Mouse (Mus musculus) C2C12 (cell line): ENCODE measurements around the gene Vstm2a. TPM values are rescaled to one million over a fixed set of nuclear protein-coding genes. Genes with fewer than 3 reads are reported as not detected.

Experiments used
- H3K27me3 ChIP-seq: one replicate; pipeline ENCODE4 v1.6.1; 2011; ENCODE audit not compliant: control insufficient read depth, insufficient read depth, insufficient read length
- H3K36me3 ChIP-seq: one replicate; pipeline ENCODE4 v1.6.1; 2011; ENCODE audit not compliant: control insufficient read depth, insufficient read depth
- H3K4me3 ChIP-seq: one replicate; pipeline ENCODE4 v1.5.1; 2011; ENCODE audit warnings: mild to moderate bottlenecking, control low read depth; ENCODE audit not compliant: poor library complexity, insufficient read depth, severe bottlenecking
- H3K79me2 ChIP-seq: one replicate; pipeline ENCODE4 v1.6.1; 2011; ENCODE audit not compliant: control insufficient read depth, insufficient read depth
- H3K79me3 ChIP-seq: one replicate; pipeline ENCODE4 v1.6.1; 2011; ENCODE audit warnings: low read depth, control low read depth
- H3ac ChIP-seq: one replicate; pipeline ENCODE3; 2011; ENCODE audit warnings: low read depth; ENCODE audit not compliant: control insufficient read depth, insufficient read length
- CEBPB ChIP-seq: IDR thresholded peaks from one replicate; pipeline ENCODE4 v1.6.1; 2011; ENCODE audit warnings: low read depth, mild to moderate bottlenecking, control low read depth, moderate library complexity
- CTCF ChIP-seq: IDR thresholded peaks from one replicate; pipeline ENCODE4 v1.5.1; 2011; ENCODE audit not compliant: control insufficient read depth, insufficient read depth, insufficient read length
- FOSL1 ChIP-seq: IDR thresholded peaks from one replicate; pipeline ENCODE4 v1.8.0; 2011; ENCODE audit warnings: mild to moderate bottlenecking, low read length; ENCODE audit not compliant: poor library complexity, insufficient read depth, severe bottlenecking
- MAX ChIP-seq: IDR thresholded peaks from one replicate; pipeline ENCODE4 v1.6.1; 2011; ENCODE audit warnings: mild to moderate bottlenecking, control low read depth
- MYOD1 ChIP-seq: IDR thresholded peaks from one replicate; pipeline ENCODE4 v1.6.1; 2011; ENCODE audit warnings: low read depth; ENCODE audit not compliant: control insufficient read depth, insufficient read length
- MYOG ChIP-seq: IDR thresholded peaks from one replicate; pipeline ENCODE4 v1.6.1; 2011; ENCODE audit not compliant: control insufficient read depth, insufficient read length; ENCODE audit errors: extremely low read depth
- USF1 ChIP-seq: IDR thresholded peaks from one replicate; pipeline ENCODE4 v1.6.1; 2011; ENCODE audit warnings: low read depth, mild to moderate bottlenecking, control low read depth, moderate library complexity
- long read RNA-seq, 2 experiments: library from polyadenylated mRNA; unstranded; transcript quantifications; one replicate each; pipeline ENCODE4 v2.0.0; 2019 to 2020
- polyA plus RNA-seq: library from polyadenylated mRNA; unstranded; fragments of >200 nt; fragmentation: generic; extraction: Trizol; gene quantifications from one replicate; pipeline ENCODE4 v1.2.1, GENCODE M21; 2012; ENCODE audit warnings: missing spikeins

Gene Vstm2a
- polyA plus RNA-seq, result not detected
- long read RNA-seq, experiment 1, result 0 reads
- long read RNA-seq, experiment 2, result 0 reads

DNA sequence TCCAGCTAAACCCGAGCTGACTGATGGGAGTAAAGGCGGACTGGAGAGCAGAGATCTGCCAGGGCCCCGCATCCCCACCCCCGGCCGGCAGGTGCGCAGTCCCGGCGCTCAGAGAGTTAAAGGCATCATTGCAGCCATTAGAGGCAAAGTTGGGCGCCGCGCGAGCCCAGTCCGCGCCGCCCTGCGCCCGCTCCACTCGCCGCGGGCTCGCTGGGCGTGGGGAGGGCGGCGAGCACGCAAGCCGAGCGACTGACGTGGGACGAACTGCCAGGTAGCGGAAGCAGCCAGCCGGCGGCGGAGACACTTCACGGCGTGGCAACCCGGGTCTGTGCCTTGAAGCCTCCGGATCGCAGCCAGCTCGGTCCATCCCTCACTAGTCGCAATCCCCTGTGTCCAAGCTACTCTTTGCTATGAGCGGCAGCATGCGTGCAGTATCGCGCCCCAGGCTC lies at the start of gene Vstm2a:
TSS of gene Vstm2a (plus strand) at position 252 of the 449 bp plus-strand sequence.
- Histone ChIP-seq H3K36me3 (no peaks in the 10 kb centered on the region), H3K79me3 (no peaks in the 10 kb centered on the region), H3K4me3 (no peak within 1 kb of the TSS), H3K27me3 (peaks cover 13% of the 10 kb centered on the region), H3K79me2 (no peaks in the 10 kb centered on the region), H3ac (no peak within 1 kb of the TSS)
- TF ChIP-seq FOSL1 (no peak), CTCF (no peak), USF1 (no peak), MAX (no peak), MYOG (no peak), CEBPB (no peak), MYOD1 (no peak)

DNA sequence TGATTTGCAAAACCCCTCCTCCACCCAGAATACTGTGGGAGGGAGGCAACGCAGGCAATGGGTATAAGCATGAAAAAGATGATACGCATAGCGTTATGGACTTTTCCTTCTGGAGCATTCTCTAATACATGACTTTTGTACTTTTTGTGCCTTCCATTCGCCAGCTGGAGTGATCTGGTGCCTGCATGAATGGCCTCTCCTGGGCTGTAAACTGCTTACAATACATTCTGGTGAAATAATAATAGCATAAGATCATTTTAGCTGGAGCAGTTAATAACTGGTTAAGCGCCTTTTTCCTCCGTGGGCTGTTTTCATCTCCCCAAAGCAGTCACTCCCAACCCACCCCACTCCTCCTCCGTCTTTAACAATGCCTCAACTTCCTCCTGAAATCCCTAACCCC lies 513 bp upstream of the Vstm2a start:
- peaks cover 13% of the 10 kb centered on the region for H3K27me3 ChIP-seq
- H3K79me3 ChIP-seq, result no peaks in the 10 kb centered on the region
- no peaks in the 10 kb centered on the region for H3K79me2 ChIP-seq
- H3K4me3 ChIP-seq, result no peak overlapping the region
- no peak for TF ChIP-seq CEBPB
- no peak for TF ChIP-seq MYOG
- no peak for TF ChIP-seq MAX
- TF ChIP-seq CTCF, result no peak
- TF ChIP-seq FOSL1, result no peak
- no peak for TF ChIP-seq USF1
- no peak for TF ChIP-seq MYOD1
- H3ac ChIP-seq, result no peak overlapping the region
- no peaks in the 10 kb centered on the region for H3K36me3 ChIP-seq

DNA sequence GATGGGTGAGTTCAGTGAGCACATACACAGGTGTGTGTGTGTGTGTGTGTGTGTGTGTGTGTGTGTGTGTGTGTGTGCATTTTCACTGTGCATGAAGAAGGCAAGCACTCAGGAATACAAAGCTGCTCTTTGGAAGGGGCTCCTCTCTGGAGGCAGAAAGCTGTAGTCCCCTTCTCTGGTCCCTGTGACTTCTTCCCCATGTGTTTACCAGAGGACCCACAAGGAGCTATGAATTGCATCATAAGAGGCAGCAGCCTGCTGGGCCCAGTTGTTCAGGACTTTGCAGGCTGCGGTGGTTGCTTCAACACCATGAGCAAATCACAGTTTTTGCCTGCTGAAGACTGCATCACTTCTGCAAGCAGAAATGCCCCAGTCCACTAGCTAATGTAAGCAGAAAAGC lies 776 bp downstream of the Vstm2a start:
- H3K36me3 ChIP-seq, result no peaks in the 10 kb centered on the region
- H3K27me3 ChIP-seq, result peaks cover 13% of the 10 kb centered on the region
- H3K79me2 ChIP-seq, result no peaks in the 10 kb centered on the region
- no peaks in the 10 kb centered on the region for H3K79me3 ChIP-seq
- H3K4me3 ChIP-seq, result no peak overlapping the region
- no peak for TF ChIP-seq MYOD1
- TF ChIP-seq MAX, result no peak
- no peak for TF ChIP-seq CEBPB
- TF ChIP-seq USF1, result no peak
- TF ChIP-seq FOSL1, result no peak
- no peak for TF ChIP-seq MYOG
- no peak for TF ChIP-seq CTCF
- no peak overlapping the region for H3ac ChIP-seq

DNA sequence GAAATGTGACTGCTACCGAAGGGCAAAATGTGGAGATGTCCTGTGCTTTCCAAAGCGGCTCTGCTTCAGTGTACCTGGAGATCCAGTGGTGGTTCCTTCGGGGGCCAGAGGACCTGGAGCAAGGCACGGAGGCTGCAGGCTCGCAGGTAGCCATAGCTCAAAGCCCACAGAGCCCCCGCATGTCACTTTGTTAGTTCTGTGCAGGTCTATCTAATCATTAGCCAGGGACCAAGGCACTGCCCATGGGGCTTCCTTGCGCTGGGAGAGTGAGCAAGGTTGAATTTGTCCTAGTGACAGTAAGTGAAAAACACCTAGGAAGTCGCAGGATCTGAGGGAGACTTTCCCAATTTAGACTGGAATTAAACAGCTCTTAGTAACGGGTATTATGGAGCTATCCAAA lies 2.4 kb downstream of the Vstm2a start:
- peaks cover 13% of the 10 kb centered on the region for H3K27me3 ChIP-seq
- H3K4me3 ChIP-seq, result no peak overlapping the region
- H3K79me3 ChIP-seq, result no peaks in the 10 kb centered on the region
- no peak for TF ChIP-seq MAX
- no peak for TF ChIP-seq CEBPB
- TF ChIP-seq MYOG, result no peak
- TF ChIP-seq FOSL1, result no peak
- no peak for TF ChIP-seq MYOD1
- TF ChIP-seq CTCF, result no peak
- no peak for TF ChIP-seq USF1
- H3ac ChIP-seq, result no peak overlapping the region
- no peaks in the 10 kb centered on the region for H3K36me3 ChIP-seq
- no peaks in the 10 kb centered on the region for H3K79me2 ChIP-seq

DNA sequence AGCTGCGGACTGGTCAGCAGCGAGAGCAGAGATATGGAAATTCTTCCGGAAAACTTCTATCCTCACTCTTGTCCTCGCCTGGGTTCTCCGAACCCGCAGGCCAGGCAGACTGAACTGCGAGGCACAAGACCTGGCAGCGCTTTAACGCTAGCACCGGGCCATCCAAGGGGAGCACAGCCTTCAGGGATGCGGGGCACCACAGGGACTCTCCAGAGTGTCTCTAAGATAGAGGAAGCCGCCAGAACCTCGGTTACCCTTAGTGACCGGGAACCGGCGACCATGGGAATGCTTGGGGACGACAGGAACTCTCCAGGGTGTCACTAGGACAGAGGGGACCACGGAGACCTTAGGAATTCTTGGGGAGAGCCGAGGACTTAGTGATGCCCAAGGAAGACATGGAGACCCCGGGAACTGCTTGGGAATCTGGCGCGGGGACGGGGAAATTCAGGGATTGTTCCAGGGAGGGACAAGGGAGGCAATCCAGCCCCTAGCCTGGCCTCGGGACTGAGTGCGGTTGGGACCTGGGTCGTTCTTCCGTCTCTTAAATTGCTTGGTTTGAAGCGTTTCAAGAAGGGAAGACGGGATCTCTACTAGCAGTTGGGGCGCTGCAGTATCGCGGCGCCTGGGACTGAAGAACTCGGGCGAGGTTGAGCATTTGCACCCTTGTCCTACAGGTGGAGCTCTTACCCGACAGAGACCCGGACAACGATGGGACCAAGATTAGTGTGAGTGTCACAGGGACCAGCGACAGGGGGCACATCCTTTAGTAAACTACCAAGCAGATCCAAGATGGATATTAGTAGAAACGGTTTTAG lies 3.4 kb downstream of the Vstm2a start:
- TF ChIP-seq CTCF, result no peak
- TF ChIP-seq FOSL1, result no peak
- TF ChIP-seq MAX, result no peak
- TF ChIP-seq MYOD1, result no peak
- no peak for TF ChIP-seq MYOG
- no peak for TF ChIP-seq CEBPB
- Histone ChIP-seq H3K27me3 (peaks cover 13% of the 10 kb centered on the region), H3K79me3 (no peaks in the 10 kb centered on the region), H3ac (no peak overlapping the region), H3K36me3 (no peaks in the 10 kb centered on the region), H3K4me3 (no peak overlapping the region), H3K79me2 (no peaks in the 10 kb centered on the region)

DNA sequence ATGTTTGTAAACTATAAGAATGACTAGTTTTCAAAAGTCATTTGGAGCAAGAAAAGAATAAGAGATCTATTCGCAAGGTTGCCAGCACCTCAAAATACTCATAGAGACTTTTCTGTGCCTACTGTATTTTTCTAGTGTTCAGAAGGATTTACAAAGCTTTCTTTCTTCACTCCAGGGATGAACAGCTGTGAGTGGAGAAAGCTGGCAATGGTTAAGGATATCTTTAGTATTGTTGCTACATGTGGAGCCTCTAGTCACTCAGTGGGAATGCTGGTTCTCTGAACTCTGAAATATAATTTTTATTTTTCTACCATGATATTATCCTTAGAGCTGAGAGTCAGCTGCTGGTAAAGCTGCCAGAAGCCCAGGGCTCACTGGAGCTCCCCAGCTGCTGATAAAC lies 10.9 kb downstream of the Vstm2a start:
- no peaks in the 10 kb centered on the region for H3K79me3 ChIP-seq
- H3K79me2 ChIP-seq, result no peaks in the 10 kb centered on the region
- no peak for TF ChIP-seq CTCF
- no peak for TF ChIP-seq MAX
- TF ChIP-seq MYOG, result no peak
- no peak for TF ChIP-seq MYOD1
- no peak for TF ChIP-seq CEBPB
- no peak for TF ChIP-seq USF1
- TF ChIP-seq FOSL1, result no peak

More for the DNA sequence above, 10.9 kb downstream of the Vstm2a start:
- Histone ChIP-seq H3K36me3 (no peaks in the 10 kb centered on the region), H3K27me3 (no peaks in the 10 kb centered on the region), H3ac (no peak overlapping the region), H3K4me3 (no peak overlapping the region)
